Mouse (Mus musculus) layer of hippocampus, postnatal 14 days (tissue): ENCODE data around the gene Gtpbp1. TPM values are rescaled to one million over a fixed set of nuclear protein-coding genes. Genes with fewer than 3 reads are reported as not detected.

Experiments
- DNase-seq, 2 experiments: peaks; one replicate each; pipeline ENCODE4 v3.0.0; 2021 to 2022; ENCODE audit warnings: low spot score in 2 of 2, mixed read lengths in 1 of 2
- total RNA-seq, 2 experiments: library from RNA; stranded (reverse); gene quantifications; 2 replicates each; pipeline ENCODE4 v1.2.3; 2021

Gene Gtpbp1
- total RNA-seq, 2 experiments from 2014 or later, result 43.3 to 44.1 TPM

DNA sequence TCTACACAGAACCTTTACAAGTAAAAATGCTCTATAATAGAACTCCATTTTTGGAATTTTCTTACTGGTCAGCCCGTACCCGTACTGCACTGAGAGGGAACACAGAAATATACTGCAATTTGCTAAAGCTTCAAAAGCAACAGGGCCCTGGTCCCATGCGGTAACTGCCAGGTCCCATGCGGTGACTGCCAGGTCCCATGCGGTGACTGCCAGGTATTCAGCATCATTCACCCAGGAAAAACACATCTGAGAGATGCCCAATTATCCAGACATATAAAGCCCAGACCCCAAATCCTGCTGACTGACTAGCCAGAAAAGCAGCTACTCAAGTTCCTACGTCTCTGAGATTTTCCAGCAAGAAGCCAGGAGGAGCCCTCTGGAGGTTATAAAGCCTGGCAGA, 6.0 kb upstream of the Gtpbp1 start:
- no peak for DNase-seq

DNA sequence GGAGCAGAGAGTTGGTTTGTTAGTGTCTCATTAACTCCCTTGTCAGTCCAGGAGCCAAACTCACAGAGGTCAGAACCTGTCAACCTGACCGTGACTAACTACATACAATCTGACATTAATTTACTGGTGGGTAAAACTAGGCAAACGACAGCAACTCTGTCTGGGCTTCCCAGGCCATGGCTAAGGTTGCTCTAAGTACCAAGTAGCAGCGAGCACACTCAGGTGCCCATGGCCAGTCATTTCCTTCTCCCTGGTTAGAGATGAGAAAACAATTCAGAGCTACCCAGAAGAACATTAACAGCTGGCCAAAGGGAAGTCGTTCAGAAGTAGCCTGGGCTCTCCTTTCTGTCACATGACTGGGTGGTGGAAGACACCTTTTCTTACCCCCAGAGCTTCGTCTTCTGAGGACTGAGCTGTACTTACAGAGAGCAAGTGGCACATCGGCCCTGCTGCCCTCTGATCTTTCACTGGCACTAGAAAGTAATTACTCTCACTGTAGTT, 5.5 kb upstream of the Gtpbp1 start:
- no peak for DNase-seq

DNA sequence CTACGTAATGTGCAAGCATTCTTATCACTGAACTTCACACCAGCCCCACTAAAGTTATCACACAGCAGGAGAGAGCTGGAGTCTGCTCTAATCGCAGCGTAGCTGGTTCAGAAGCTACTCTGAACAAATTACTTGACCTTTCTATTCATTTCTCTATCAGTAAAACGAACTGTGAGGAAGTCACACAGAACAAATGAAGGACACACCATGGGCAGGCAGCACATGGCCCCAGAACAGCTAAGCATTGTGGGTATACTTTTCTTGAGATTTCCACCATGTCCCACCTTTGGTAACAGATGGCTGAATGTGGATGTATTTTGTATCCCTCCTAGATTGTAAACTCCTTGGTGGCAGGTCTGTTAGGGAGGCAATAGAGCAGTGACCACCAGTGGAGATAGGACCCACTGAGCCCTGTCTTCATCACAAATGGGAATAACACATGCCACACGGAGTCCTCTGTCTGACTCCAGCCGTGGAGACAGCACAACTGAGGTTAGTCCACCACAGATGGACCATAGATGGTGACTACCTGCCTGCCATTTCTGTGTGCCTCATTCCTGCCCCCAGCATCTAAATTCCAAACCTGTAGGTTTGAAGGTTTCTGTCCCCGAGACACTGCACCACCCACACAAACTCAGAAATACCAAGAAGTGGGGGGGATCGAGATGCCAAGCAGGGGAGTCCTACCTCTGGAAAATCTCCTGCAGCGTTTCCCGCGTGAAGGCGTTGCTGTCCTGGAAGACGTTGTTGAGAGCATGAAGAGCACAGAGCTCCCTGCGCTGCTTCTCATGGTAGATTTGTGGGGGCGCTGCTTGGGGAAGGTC, 4.4 kb upstream of the Gtpbp1 start:
- no peak for DNase-seq

DNA sequence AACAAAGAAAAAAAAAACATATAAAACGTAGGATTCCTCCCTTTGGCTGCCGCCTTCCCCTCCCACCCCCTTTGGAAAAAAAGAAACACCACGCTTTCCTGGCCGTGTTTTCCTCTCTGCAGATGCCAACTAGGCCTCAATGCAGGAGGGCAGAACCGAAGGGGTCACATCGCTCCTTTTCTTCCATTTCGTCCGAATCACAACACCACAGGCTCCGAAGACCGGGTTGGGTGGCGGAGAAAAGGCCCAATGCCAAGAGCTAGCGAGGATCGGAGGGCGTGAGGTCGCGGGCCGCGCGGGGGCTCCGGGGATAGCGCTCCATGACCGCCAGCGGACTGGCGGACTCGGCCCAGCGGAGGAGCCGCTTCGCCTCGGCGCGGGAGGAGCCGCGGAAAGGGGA, 3.5 kb upstream of the Gtpbp1 start:
- no peak for DNase-seq

DNA sequence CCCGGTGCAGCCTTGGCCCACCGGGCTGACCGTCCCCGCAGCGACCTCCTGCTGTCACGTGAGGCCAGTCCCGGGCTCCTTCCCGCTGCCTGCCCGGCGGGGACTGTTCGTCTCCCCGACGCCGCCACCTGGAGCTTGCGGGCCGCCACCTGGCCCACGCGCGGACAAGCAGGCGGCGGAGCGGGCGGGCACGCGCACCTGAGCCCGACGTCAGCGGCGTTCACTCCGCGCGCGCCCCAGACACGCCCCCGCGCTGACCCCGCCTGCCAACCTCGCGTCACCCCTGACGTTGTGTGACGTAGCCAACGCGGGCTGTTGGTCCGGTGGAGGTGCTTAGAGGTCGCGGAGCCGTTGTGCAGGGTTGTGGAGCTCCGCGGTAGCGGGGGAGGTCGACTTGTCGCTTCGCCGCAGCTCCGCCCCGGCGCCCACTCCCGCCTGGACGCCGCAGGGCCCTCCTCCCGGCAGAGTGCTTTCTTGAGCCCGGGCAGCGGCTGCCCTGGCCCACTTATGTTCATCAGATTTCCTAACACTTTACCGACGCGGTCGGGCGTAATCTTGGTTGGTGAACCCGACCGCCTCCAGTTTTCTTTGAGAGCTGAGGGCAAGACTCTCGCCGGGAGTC, 2.9 kb upstream of the Gtpbp1 start, which contains the start of gene Josd1:
TSS of gene Josd1 (minus strand) at position 274 of the 622 bp plus-strand sequence.
- peak; percentile 95 for DNase-seq

DNA sequence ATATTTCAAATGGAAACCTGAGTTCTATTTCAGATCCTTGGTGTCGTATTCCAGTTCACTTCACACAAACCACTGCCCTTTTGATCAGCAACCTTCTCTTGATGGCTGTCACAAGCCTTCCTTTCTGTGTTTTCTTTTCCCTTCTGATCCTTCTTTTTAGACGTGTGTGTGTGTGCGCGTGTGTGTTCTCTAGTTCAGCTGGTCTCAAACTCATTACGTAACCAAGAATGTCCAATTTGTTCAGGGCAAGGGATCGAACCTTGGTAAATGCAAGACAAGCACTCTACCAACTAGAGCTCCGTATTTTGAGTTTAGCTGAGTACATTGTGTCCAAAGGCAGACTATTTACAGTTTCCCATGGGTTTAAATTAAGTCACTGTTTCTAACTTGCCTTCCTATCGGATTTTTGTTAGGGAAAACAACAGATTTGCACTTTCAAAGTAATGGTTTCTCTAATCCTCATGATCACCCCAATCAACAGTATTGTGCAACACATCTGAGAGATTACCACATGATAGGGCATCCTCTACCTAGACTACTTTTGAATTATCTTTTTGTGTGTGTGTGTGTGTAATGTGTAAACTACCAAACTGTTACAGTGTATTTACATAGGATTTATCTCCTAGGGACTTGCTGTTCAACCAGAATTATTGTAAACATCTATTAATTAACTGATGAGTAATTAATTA, 2.2 kb upstream of the Gtpbp1 start:
- DNase-seq, result no peak

DNA sequence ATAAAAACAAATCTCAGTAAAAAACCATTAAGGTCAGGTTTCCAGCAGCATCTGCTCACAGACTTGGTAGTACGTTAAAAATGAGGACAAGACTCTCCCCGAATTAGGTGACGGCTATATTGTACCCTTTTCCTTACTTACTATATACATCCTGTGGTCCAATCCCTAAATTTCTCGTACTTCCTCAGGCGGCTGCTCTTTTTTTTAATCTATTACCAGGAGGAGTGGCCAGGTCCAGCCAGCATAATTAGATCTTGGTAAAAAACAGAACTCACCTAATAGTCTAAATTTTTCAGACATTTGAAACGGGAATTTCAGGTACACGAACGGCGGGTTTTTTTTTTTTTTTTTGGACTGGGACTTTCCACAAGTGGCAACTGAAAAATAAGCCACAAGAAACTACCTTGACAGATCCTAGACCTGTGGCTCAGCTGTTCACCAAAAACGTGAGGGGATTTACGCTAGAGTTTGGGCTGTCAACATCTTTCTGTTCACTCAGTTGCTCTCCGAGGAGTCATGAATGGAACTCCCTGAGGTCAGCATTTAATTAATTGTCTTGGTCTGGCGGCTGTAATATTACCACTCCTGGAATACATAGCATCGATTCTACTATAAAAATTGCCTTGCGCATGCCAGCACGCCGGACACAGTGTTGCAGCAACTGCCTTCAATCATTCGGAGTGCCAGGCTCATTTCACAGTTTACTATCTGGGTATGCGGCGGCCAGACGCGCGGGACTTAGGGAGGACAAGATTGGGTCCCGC, 801 bp upstream of the Gtpbp1 start:
- no peak for DNase-seq

DNA sequence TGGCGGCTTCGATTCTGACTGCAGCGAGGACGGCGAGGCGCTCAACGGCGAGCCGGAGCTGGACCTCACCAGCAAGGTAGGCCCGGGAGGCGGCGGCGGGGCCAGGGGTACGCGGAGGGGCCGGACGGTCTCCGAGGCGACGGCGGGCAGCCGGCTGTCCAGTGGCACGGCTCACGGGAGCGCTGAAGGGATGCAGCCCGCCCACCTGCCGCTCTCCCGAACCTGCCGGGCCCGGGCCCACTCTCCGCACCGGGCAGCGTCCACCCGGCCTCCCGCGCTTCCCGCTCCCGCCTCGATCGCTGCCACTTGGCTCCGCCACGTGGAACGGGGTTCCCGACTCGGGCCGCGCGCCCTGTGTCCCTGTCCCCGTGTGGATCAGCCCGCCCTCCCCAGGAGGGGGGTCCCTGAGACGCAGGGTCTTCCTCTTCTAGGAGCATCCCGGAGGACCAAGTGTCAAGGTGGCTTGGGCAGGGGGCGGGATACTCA, 421 bp downstream of the Gtpbp1 start:
- DNase-seq, result no peak

DNA sequence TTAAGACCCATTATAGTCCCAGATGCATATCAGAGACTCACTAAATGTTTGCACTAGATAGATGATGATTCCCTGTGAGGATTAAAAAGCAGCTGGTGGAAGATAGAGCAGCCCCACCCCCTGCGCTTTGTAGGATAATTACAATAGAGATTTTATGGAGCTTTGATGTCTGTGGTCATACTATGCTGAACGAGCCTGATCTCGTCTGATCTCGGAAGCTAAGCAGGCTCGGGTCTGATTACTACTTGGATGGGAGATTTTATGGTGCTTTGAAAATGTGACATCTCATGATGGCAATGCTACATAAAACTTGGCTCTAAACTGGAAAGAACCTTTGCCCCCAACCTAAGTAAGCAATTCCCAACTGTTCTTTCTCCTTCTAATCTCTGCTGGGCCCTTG, 1.7 kb downstream of the Gtpbp1 start:
- no peak for DNase-seq

DNA sequence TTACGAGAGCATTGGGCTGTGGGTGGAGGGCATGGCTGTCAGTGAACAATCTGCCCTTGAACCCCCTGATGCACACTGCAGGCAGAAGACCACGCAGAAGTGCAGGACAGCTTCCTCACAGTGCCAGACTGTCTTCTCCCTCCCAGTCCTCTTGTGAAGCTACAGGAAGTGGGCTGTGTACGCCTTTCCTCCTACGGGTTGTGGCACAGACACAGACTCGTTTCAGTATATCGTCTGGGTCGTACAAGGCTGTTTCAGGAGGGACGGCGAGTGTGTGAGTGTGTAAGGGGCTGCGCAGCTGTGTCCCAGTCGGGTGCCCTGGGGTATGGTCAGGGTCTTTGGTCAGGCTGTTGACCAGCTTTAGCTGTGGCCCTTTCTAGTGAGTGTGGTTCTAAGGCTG, 3.1 kb downstream of the Gtpbp1 start:
- DNase-seq, result no peak

DNA sequence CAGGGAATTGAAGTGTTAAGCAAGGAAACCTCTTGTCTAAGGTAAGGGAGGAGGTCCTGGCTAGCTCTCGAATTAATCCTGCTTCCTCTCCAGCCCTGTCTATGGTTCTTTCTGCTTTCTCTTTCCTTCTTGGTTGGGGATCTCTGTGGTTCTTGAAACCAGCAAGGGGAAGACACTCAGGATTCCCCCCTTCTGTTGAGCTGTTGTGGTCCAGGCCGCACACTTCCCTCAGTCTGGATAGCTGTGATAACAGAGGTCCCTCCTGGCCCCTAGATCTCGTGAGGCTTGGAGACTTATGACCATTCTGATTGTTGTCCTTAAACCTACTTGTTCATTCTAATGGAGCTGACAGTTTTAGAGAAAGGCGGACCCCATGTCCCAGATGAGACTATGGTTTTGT, 3.9 kb downstream of the Gtpbp1 start:
- no peak for DNase-seq

DNA sequence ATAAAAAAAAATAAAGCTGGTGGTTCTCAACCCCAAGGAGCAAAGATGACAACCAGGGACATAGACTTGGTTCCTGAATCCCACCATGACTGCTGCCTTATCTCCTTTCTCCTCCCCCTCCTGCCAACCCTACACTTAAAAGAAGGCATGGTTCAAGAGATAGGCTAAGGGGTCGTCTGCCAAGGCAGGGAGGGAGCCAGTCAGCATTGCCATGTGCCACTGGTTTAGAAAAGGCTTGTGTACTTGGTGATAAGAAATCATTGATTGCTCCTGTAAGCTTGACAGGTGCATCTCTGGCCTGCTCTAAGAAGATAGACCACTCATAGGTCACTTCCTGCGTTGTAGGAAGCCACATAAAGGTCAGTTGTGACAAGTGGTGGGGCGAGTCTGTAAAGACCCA, 4.9 kb downstream of the Gtpbp1 start:
- DNase-seq, result no peak

DNA sequence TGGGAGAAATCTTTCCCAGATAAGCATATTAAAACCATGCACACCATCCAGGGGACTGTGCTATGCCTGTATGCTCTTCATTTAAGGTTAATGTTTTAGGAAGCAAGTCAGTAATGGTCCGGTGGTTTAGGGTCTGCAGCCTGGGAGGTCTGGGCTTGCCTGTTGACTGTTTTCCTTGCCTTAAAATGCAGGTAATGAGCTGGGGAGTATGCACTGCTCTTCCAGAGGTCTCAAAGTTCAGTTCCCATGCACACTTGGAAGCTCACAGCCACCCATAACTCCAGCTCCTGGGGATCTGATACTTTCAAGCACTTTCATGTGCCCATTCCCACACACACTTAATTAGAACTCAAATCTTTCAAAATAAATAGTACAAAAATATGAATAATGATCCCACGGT, 5.9 kb downstream of the Gtpbp1 start:
- no peak for DNase-seq

DNA sequence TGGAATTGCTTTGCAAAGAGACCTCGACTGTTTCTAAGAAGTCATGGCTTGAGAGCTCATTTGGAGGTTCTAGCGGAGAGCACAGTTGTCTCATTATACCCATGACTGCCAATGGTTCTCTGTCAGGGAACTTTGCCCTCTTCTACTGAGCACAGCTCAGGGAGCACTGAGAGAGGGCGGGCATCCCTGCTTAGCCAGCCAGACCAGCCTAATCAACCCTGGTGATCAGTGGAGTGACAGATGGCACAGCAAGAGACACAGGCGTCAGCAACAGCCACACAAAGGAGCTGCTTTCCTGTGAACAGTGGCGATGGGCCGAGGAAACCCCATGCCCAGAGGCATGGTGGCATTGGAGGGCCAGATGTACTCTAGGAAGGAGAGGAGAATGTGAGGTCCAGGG, 6.4 kb downstream of the Gtpbp1 start:
- peak in 1 of 2 experiments; percentile 40 for DNase-seq

DNA sequence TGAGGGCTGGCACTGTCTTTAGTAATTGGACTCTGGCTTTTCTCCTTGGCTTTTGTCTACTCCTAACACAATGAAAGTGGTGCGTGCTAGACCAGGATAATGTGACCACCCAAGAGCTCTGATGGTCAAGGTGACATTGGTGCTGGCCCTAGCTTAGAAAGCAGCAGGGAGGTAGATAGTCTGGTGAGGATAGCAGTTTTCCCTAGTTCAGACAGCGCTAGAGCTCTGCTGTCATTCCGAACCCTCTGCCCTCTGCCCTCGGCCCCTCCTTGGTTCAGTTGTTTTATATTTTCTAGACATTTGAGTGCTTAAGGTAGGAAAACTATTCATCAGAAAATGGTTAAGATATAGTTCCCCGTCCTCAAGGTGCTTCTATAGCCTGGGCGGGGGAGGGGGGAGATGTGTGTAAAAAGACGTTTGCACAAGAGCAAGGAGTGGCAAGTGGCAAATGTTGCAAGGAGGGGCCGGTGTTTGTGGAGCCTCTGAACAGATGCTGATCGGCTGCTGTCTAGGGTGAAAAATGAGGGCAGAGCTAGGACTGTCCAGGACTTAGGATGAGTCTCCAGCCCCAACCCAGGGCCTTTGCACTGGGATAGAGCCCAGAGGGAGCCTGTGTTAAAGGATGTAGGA, 7.0 kb downstream of the Gtpbp1 start:
- no peak for DNase-seq

DNA sequence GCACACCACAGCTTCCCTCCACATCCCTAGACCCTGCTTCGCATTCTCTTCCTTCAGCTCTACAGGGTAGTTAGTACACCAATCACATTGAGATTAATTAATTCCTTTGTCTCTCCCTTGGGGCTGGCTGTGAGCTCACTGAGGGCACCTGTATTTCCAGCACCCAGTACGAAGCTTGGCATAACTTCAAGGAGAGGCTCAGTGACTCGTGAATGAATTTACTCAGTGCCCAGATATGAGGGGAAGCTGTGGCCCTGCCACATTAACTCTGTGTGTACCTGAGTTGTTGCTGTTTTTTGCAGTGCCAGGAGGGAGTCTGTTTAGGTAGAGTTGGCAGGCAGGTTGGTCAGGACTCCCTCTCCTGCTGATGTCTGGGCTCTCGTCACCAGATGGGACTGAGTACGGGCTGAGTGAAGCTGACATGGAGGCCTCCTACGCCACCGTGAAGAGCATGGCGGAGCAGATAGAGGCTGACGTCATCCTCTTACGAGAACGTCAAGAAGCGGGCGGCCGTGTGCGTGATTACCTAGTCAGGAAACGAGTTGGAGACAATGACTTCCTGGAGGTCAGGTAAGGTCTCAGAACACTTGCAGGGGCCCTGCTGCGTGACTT, 16.1 kb downstream of the Gtpbp1 start:
- DNase-seq, result no peak

DNA sequence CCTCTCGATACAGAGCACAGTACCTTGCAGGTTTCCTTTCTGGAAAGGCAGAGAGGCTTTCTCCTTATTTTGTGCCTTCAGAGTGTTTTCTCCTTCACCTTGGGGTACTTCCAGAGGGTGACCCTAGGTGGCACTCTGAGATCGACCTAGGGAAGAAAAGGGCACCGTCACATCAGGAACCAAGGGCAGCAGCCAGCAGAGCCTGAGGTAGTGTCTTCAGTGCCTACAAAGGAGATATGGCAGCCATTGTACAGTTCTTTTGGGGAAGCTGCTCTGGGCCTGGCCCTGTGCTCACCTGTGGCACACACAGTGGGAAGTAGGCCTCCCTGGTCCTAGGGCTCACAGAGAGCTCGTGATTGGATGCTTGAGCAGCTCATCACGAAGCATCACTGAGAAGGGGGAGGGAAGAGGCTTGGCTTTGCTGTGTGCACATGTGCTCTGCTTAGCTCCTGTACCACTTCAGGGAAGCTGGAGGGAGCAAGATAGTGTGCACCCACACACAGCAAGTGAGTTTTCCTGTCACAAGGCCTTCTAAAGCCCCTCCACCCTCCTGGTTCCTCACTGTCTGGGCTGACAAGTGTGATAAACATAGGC, 17.7 kb downstream of the Gtpbp1 start:
- no peak for DNase-seq

DNA sequence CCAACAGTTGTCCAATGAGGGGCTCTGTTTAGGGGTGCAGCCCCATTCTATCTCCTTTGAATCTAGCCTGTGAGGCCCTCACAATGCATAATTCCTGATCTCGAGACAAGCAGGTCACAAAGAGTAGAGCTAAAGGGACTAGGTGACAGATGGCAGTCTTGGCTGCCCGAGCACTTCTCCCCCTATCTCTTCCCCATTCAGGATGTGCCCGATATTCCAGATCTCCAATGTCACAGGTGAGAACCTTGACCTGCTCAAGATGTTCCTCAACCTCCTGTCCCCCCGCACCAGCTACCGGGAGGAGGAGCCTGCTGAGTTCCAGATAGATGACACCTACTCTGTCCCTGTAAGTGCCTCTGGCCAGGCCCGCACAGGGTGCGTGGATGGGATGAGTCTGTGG, 25.0 kb downstream of the Gtpbp1 start:
- DNase-seq, result no peak

DNA sequence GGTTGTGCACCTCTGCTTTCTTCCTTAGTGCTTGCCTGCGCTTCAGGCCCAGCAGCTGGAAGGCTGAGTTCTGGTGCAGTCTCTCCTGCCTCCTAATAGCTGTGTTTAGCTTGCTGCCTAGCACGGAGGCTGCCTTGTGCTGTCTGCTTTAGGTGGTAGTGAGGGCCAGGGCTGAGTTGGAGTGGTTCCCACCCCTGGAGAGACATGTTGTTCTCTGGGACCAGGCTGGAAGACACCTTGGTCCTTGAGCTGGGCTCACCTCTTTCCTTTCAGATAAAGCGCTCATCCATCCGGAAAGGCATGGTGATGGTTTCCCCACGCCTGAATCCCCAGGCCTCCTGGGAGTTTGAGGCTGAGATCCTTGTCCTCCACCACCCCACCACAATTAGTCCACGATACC, 26.1 kb downstream of the Gtpbp1 start:
- no peak for DNase-seq

DNA sequence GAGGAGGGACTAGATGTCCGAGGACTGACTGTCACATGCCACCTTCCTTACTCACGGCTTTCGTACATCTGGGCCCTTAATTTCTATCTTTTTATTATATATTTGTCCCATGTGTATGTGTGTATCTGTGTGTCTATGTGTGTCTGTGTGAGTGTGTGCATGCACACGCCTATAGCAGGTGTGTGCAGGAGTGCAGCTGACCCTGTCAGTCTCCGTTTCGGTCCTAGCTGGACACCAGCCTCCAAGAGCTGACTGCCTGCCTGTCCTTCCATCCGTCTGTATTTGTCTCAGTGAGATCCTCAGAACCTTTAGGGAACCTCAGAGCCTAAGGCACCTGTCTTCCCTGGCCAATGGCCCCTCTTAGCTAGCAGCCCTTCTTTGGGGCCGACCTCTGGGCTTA, 29.6 kb downstream of the Gtpbp1 start:
- no peak for DNase-seq
